Mouse (Mus musculus) right cerebral cortex, postnatal 14 days (tissue): ENCODE measurements at regions not wholly inside any gene's neighbourhood (a gene's known extent, or its start where the extent isn't known, plus 50 kb on each side); places are given as distances from the start of the nearest gene placed in this dataset.

ENCODE experiments used
- DNase-seq: peaks from one replicate; pipeline ENCODE4 v3.0.0; 2022

DNA sequence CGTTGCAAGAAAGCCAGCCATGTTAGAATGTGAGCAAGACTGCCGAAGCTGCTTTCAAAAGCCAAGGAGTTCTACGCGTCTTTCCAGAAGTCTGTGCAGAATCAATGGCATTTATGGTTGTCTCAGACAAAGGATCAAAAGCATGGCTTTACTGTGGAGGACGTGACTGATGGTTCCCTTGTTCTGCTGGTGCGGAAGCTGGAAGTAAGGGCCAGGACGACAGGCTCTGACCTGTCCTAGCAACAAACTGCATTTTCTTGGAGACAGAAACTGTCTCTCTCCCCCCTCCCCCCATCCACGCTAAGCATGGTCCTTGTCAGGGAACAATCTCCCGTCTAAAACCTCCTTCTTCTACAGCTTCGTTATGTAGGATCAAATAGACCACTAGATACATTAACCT lies 2780.3 kb upstream of the Gm7489 start:
- DNase-seq, result no peak

DNA sequence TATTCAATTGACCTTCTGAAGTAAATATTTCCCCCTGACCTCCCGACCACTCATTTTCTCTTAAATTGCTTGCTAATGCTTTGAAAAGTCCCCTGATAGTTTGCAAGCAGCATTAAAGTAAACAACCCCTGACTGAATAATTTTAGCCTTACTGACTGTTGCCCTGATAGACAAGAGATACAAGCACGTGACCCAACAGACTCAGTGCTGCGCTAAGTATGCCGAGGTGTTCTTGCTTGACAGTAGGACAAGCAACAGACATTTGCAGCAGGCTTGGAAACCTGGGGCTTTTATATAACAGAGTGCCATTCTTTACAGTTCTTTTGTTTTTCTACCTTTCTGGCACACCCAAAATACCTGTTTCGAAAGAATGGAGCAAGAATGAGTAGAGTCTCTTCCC lies 2779.9 kb upstream of the Gm7489 start:
- DNase-seq, result no peak

DNA sequence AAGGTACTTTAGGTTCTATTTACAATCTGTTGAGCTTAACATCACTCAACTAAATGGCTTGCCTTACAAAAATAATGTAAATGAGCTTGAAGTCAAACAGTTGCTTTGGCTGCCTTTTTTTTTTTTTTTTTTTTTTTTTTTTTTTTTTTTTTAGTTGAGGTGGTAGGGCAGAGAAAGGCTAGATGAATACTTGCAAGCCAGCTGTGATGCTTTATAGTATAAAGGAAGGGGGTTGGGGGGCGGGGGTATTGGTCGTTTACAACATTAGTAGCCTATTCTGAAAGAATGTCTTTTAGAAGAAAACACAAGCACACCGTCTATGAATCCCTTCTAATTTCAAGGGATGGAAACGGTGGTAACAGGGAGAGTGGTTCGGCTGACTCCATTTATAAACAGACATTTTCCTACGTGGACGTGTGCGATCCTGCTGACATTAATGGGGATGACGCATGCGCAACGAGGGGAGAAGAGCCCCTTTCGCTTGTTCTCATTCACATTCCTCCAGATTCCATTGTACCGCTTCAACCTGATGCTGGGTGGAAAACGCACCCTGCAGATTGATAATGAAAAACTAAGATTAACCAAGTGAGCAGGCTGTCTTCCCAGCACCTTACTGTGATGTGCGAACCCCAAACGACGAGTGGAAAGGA lies 2779.2 kb upstream of the Gm7489 start:
- DNase-seq, result no peak

DNA sequence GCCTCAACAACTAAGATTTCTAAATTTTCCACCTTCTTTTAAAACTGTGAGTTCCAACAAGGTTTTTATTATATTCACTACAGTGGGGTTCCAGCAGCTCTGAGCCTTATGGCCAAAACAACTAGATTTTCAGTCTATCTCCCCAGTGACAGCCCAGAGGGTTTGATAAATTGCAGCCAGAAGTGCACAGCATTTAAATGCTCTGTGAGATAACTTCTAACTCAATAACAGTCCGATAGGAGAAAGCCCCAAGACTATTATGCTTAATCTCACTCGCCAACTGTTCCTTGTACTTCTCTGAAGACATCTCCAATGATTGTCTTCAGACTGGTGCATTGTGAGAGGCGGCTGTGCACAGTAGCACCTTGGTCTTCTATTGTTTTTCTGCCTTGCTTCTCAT lies 2774.5 kb upstream of the Gm7489 start:
- DNase-seq, result no peak

DNA sequence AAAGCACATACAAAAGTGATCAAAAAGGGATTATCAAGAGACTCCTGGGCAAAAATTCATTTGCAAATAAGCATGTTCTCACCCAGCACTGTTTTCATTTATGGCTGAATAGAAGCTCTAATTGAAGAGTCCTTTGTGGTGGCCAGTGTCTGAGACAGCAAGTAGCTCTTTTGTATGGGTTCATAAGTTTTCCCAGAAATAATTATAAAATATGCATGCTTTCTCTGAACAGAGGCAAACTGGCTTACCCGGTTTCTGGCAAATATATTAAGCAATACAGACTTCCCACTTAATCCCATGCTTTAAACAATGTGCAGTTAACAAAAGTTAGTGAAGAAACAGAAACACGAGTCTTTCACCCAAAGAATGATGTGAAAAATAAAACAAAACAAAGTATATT lies 2758.8 kb upstream of the Gm7489 start:
- no peak for DNase-seq

DNA sequence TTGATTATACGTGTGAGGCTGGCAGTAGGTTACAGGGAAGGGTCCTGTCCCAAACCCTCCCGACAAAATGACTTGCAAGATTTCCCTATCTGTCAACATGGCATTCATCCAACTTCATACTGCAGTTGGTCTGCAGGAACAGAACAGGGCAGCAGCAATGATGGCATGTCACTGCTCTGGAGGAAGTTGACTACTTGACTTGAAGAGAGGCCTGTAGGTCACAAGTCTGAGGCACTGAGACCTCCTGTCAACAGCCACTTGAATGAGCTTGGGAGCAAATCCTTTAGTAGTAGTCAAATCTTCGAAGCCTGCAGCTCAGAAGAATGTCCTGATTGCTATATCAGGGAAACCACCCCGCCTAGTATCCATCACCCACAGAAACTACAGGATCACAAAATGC lies 2753.7 kb upstream of the Gm7489 start:
- DNase-seq, result no peak

DNA sequence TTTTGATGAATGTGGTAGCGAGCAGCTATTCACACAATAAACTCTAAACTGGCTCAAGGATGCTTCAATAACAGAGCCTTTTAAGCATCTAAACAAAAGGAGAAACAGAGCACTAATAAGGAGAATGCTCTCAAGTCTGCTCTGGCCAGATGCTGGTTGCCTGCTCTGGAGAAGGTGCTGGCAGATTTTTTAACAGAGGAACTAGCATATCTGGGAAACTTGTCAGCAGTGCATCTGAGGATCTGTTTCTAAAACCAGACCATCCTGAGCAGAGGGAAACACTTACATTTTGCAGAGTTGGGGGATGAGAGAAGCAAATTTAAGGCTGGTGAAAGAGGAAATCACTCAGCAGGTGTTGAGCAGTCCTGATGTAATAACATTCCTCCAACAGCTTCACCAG lies 2748.6 kb upstream of the Gm7489 start:
- DNase-seq, result no peak

DNA sequence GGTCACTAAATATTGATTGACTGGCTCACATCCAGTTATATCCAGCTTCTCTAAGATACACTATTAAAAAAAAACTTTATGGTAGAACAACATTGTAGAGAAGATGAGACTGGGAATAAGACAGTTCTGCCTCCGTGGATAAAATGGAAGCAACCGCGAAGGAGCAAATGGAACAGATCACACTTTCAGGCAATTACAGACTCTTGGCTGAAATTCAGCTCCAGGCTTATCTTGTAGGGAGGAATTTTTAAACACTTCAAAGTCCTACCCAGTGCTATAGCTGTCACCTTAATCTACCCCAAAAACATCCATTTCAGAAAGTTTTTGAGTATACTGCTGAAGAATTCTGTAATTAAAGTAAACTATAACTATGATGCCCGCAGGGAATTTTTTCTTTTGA lies 2745.2 kb upstream of the Gm7489 start:
- no peak for DNase-seq

DNA sequence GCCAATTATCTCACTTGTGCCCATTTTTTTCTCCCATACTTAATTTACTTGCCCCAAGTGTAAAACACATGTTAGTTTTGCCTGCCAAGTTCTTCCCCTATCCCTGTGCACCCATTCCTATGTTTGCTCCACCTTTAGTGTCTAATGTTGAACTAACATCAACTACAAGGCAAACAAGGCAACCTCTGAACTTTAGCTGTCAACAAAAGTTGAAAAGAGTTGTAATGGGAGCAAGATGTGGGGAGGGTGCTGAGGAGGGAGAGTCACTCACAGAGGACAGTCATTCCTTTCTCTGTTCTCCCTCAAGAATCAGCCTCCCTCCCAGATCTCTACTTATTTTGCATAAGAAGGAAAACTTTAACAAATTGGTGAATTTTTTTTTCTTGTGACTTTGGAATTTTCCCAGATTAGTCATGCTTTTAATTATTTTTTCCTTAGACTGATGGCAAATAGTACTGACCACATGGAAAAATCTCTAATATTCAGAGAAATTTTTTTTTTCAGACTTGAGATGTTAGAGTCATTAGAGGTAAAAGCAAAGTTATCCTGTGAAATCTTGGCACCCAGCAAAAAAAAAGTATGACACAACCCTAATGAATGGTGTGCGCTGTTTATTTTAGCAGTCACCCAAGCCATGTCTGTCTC lies 2710.6 kb upstream of the Gm7489 start:
- DNase-seq, result no peak

DNA sequence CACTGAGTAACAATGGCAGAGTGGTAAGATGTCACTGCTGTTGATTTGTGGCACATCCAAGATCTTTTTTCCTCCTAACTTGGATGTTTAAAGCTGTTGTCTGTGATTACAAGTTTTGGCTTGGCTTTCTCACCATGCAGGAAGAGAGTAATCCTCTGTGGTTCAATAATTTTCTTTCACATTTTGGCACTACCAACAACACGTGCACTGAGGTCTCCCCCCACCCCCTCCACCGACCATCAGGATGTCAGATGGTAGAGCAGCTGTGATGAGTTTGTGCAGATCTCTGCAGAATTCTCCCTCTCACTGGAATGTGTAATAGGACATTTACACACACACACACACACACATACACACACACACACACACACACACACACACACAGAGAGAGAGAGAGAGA lies 2708.2 kb upstream of the Gm7489 start:
- DNase-seq, result no peak

DNA sequence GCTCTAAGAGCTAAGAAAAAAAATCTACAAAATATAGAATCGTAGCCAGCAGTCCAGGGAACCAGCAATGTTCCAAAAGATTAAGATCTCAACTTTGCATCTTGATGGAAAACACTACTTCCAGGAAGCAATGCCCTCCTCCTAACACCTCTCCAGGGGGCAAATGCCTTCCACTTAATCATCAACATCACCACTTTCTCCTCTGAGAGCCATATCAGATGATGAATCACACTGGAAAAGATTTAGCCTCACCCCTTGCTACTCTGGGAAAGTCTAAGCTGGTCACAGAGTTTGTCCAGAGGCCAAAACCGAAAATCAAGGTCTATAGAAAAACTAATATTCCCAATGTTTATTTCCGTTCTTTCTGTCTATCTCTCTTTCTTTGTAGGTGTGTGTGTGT lies 2695.6 kb upstream of the Gm7489 start:
- no peak for DNase-seq

DNA sequence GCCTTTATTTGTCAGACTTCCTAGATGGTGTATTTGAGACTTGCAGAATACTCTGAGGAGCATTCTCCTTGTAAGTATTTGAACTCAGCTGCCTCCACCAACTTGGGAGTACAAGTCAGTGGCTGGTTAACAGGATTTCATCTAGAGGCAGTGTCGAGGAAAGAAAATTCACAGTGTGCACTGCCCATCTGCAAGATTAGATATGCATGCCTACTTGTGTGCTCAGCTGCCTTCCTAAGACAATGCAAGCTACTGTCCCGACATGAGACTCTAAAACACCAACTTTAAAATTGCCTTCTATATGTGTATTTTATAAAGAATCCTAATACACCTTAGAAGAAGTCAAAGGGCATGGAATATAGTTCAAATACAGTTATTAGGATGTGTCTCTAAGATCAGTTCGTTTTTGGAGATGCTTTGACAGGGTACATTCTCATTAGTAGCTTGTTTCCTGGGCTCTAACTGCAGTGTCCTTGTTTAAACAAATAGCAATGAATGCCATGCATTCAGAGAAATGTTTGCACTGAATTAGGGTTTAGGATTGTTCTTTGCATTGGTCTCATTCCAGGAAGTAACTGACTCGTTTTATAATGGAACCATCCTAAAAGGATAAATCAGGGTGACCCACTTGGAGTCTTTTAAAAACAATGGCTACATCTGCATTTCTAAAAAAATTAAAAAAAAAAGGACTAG lies 2687.1 kb upstream of the Gm7489 start:
- DNase-seq, result no peak

DNA sequence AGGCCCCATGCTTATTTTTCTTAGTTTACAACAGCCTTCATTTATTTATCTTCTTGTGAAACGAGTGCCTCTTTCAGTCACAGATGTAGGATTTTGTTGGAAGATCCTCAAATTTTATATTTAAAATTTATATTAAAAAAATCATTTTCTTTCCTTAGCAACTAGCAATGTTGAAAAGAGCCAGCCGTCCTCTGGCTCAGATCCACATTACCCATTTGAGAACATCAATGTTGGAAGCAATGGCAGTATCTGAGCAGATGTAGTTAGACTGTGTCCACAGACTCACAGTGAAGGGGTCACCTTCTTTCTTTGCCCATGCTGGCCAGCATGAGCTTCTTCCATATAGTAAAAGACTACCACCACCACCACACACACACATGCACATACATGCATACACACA lies 2681.4 kb upstream of the Gm7489 start:
- DNase-seq, result peak; percentile 7

DNA sequence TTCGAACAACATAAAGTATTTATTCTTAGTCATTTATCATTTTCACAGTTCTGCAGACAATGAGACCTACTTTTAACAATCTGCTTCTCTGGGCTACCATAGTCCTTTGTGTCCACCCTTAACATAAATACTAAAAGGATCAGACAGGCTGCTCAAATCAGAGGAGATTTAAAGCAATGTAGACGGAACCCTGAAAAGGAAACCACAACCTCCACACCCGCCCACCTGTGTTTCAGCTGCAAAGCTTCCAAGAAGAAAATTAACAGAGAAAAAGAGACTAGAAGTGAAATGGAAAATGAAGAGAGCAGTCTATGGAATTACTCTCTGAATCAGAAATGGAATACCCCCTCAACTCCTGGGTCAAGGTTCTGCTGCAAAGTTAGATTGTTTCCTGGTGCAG lies 2678.7 kb upstream of the Gm7489 start:
- peak; percentile 8 for DNase-seq

DNA sequence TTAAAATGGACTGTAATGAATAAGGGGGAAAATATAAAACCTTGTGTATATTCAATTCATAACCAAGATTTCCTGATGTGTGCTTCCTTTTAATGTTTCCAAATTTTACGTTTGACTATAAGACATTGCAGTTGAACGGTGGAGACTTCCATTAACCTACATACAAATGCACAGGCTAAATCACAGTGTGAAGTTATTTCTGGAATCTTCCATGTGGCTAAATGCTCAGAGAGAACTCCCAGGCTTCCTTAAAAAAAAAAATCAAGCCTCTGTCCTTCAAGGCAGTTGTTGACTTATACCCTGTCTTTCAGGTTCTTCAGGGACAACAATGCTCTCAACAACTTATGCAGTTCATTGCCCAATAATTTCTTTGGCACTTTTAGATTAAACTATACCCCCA lies 2677.9 kb upstream of the Gm7489 start:
- no peak for DNase-seq

DNA sequence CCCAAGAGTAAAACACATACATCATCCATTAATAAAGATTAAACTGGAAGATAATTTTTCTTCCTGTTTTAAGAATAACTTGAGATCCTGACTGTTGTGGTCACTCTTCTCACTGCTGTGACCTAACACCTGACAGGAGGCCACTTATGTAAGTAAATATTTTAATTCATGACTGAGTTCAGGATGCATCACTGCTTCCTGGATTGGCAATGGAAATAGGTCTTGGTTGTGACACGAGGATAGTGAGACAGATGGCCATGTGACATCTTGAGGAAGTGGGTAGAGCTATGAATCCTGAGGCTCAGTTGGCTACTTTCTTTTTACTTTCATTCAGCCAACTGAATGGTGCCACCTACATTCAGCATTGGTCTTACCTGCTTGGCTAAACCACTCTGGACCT lies 2649.8 kb upstream of the Gm7489 start:
- DNase-seq, result no peak

DNA sequence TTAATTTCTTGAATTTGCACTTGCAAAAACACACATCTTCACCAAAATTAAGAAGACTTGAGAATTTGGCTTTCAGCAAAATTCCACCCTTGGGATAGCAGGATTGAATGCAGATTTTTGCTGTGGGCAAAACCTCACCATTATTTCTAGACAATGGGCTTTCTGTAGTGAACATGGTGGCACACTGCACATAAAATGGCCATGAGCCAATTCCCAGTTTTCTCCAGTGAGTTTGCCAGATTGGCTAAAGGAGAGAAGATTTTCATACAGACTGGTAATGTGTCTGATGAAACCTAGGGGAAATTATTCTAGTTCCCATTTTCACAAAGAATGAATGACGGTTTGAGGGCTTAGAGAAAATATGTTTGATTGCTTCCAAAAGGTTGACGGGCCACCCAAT lies 2640.1 kb upstream of the Gm7489 start:
- DNase-seq, result no peak

DNA sequence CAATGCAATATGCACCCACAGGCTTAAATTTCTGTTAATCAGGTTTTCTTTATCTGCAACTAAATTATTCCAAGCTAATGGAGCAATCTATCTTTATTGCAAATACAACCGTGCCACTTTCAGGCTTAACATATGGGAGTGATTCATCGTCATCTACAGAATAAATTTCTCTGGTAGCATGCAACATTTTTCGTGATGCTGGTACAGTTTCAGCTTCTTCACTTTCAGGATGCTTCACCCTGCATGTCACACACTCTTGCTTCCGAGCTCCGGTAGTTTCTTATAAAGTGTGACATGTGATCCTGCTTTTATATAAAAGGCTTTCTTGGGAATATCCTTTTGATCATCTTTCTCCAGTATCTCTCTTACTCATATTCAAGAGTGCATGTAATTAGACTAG lies 2637.4 kb upstream of the Gm7489 start:
- no peak for DNase-seq

DNA sequence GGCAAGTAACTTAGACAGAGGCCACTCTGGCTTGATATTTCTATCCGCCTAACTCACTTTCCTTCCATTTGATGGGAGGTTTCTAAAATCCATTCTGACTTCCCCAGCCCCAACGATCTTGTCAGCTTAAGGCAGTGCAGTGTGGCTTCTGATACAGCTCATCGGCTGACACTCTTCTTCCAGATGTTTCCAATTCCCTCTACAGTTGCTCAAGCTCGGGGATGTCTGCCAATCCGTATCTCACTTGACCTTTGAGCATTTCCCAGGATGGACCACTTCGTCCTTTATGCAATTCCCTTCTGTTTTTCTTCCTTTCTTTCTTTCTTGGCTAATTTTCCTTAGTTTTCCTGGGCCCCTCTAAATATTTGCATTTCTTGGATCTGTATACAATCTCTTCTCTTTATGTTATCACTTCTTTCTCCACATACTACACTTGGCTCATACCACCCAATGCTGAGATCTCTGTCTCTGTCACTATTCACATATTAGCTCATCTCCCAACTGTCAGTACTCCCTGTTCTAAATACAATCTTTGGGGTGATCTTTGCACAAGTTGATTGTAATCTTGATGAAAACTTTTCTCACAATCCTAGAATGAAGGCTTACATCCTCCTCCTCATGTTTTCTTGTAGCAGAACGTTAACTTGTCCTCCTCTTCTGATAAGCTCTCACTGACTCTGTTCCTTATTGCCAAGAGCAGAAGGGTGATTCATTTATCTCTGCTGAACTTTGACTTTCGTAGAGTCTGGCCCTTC lies 2636.5 kb upstream of the Gm7489 start:
- DNase-seq, result no peak

DNA sequence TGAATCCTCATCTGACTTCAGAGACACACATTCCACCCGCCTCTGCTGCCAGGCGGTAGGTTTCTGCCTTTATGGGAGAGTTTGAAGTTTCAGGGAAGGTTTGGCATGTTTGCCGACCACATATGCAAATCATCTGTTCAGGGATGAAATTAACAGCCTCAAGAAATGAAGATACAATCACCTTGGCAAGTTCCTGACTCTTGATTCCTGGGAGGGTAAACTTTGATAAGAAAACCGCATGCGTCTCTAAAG lies 2636.0 kb upstream of the Gm7489 start:
- DNase-seq, result no peak

DNA sequence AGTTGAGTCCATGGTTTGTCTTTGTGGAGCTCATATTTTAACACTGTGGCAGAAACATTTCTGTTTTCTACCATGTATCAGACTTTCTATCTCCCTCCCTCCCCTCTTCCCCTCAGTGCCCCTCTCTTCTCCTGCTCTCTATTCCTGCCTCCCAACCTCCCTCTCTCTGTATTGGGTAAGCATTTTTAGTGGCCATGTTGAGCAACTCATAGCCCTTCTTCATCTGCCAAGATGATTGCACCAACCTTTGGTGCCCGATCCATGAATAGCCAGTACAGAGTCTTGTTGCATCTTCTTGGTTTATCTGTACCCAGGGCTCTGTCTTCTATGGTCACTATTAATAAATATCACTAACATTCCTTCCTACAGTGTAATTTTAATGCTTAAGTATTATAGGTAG lies 2630.6 kb upstream of the Gm7489 start:
- no peak for DNase-seq

DNA sequence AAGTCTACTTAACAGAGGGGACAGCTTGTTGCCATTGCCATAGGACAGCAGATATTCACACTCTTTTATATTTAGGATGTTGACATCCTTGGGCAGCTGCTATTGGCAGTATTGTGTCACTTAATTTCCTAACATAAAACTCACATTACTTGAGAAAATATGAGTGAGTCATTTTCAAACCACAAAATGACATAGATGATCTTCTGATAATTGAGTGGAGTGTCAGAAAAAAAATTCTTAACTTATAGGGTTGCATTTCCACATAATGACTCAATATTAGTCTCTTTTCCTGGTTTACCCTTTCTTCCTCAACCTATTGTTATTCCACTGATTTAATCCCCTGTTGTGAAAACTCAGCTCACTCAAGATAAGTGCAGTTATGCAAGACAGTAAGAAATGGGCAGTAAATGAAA lies 2629.5 kb upstream of the Gm7489 start:
- no peak for DNase-seq

DNA sequence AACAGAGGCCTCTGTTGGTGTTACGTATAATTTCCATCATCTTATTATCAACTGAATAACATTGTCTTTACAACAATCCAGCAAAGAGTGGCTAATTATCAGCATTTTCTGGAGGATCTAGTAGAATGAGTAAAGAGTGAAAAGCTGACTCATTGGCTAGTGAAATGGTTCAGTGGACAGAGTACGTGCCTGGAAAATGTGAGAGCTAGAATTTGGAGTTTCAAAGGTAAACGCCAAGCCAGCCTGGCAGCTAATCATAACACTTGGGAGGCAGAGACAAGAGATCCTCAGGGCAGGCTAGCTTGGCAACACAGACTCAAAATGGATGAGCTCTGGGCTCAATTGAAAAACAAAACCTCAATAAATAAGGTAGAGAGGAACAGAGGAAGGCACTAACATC lies 2628.0 kb upstream of the Gm7489 start:
- no peak for DNase-seq

DNA sequence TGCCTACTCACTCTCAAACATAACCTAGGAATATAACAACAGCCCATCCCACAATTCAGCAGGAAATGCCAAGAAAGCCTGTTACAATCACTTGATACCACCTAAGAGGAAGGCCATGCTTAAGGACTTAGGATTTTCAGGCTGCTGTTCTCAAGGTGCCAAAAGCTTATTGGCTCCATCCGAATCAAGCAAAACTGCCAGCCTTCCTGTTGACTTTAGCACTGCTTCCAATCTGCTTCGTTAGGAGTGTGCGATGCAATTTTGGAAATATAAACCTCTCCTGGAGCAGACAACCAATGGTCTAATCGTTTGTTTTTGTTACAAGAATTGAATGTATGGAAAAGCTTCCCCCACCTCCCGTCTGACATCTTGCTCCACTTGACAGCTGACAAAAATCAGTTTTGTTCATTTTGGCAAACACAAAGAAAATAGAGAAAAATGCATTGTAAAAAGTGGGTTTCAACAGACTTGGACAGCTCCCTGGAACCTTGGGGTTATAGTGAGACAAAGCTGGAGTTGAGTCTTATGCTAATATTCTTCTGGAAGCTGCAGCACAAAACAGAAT lies 2620.0 kb upstream of the Gm7489 start:
- DNase-seq, result no peak
